Mouse (Mus musculus): ENCODE measurements at regions not wholly inside any gene's neighbourhood (a gene's known extent, or its start where the extent isn't known, plus 50 kb on each side); places are given as distances from the start of the nearest gene placed in this dataset.

DNA sequence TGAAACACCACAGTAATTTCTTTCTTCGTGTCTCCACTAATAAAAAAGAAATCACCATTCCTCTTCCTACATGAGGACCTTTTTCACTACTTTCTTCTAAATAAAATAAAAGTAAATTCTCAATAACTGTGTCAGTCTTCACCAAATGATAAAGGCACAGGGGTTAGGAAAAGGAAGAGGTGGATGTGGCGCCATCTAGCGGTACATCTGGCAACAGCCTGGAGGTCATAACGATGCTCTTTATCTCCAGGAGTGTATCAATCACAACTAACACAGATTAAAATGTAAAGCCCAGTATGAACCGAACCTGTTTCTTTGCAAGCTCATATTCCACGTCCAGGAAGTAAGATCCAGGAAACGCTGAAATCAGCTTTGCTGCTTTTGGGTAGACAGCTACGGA is 793.0 kb downstream of the Gm7489 start:
- ATAC-seq (ENCODE audit: low TSS enrichment): peak; percentile 73; the same call in 1 of the 2 replicates
